Mouse (Mus musculus): ENCODE measurements at regions not wholly inside any gene's neighbourhood (a gene's known extent, or its start where the extent isn't known, plus 50 kb on each side); places are given as distances from the start of the nearest gene placed in this dataset.

DNA sequence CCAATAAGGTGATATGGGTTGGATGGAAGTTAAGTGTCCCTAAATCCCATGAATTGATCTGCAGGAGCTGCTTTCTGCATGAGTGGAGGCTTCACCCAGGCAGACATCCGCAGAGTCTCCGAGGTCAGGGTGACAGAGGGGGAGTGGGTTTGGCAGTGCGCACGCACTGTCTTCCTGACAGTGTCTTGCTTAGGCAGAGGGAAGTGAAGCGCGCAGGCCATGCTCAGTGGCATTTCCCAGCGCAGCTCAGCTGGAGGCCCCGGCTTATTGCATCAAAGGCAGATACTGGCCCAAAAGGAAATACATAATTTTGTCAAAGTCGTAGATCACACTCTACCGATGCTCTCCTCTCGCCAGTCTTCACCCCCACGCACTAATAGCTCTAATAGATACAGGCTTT is 252.7 kb upstream of the Dnajc24 start:
- DNase-seq (ENCODE audit: low spot score in 2 of 2), result no peak

DNA sequence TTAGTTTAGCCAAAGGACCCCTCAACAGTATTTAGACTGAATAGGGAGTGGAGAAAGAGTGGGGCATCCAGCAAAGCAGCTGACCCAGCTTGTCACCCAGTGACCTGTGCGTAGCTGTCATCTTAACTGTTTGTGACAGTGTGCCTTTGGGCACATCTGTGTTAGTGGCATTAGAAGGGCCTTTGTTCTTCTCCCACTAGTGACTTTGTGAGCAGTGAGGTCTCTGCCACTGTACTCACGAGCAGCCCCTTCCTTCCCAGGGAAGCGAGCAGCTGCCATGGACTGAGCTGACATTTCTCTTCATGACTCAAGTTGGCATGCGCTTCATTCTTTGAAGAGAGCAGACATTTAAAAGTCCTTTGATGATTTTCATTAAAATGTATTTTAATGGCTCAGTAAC is 231.0 kb upstream of the Dnajc24 start:
- DNase-seq (ENCODE audit: low spot score in 2 of 2), result no peak

DNA sequence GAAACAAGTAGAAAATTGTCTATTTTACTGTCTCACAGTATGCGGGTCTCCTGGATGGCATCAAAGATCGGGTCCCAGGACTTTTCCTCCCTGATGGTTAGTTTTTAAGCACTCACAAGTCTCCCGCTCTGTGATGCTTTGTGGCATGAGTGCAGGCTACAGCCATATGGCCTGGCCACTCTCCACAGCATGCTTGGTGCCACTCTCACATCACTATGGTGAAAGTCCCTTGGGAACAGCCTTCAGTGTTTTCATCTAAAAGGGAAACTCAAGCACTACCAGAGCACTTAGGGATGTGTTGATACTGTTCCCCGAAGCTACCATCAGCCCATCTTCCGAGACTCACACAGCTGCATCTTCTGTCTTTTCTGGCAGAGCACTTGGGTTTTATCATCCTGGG is 227.8 kb upstream of the Dnajc24 start:
- DNase-seq (ENCODE audit: low spot score in 2 of 2), result no peak

DNA sequence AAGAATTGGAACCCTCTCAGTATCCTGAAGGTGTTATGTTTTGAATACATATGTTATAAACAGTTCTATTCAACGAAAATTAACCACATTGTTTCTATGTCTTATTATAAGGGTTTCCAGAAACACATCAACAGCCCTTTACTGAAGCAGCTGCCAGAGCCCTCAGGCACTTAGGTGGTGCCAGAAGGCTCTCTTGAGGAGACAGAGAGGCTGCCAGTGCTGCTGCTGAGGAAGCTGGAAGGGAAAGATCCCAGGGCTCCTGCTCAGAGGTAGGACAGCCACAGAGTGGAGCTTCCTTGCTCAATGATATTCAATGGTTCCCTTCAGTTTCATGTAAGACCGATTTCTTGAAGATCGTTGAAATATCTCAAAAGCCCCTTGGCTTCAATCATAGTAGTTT is 226.7 kb upstream of the Dnajc24 start:
- no peak for DNase-seq (ENCODE audit: low spot score in 2 of 2)

DNA sequence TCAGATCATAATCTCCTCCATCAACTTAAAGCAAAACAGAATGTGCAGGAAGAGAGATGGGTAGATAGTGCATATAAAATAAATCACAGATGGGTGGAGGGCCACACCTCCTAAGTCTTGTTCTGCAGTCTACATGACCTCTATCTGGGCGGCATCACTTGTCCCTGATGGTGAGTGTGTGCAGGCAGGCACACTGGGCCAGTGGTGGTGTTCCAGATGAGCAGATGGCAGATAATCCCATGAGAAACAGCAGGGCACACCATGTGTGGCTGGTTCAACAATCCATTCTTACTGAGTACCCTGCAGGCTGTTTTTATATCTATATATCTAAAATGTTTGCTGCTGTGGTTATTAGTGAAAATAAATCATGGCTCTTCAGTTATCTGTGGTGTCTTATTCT is 224.9 kb upstream of the Dnajc24 start:
- no peak for DNase-seq (ENCODE audit: low spot score in 2 of 2)

DNA sequence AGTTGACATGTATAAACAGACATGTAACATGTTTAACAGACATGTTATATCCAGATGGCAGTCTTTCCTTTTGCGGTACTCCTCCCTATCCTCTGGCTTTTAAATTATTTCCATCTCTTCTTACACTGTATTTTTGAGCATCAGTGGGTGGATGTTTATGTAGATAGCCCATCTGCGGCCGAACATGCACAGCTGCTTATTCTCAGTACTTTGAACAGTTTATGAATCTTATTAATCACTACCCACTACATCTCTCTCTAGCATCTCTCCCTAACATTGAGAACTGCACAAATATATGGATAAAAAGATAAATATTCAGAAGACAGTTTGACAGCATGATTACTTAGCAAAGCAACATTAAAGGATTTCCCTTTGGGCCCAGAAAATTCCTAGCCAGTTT is 212.8 kb upstream of the Dnajc24 start:
- peak in 1 of 2 experiments; percentile 10 for DNase-seq (ENCODE audit: low spot score in 2 of 2)

DNA sequence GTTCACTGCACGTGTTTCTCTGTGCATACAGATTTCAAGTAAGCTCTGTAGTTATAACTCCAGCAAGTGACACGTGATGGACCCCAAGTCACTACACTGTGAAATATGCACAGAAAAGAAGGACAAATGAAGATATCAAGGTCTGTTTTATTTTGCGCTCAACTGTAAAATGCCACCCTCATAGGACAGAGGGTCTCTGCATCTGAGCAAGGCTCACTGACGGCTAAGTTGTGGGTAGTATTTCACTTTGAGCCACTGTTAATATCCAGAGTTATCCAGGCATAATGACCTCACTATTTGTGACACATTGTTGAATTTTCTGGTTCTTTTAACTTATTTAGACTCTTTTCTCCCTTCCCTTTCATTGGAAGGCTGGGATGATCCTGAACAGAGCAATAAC is 210.4 kb upstream of the Dnajc24 start:
- DNase-seq (ENCODE audit: low spot score in 2 of 2), result no peak

DNA sequence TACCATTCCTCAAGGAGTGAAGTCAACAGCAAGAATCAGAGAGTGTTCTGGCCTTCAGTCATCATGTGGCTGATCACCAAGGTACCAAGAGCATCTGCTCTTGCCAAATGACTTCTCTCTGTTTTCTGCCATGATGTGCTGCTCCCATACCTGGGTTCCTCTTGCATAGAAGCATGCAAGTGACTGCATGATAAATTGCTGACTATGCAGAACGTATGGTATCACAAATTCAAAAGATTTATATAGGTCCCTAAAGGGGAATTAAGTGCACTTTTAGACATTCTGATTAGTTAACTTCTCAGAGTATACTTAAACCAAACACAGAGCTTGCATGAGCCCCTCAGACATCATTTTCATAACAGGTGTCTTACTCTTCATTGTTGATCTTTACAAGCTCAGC is 207.4 kb upstream of the Dnajc24 start:
- DNase-seq (ENCODE audit: low spot score in 2 of 2), result no peak

DNA sequence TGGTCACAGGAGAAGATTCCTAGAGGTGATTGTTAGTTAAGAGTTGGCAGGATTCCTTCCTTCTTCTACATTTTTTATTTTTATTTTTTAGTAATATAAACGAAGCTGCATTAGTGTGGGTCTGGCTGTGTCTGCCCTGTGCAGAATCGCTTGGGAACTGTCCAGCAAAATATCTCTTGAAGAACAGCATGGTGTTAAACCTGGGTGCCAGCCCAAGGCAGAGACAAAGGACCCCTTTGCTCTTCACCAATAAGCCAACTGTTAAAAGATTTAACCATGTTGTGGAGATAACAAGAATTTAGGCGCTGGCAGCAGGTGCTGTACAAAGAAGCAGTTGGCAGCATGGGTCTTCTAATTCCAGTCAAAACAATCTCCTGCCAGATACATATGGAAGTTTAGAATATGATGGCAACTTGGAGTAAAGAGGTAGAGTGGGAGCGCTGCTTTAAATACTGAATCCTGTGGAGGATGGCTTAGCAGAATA is 205.5 kb upstream of the Dnajc24 start:
- DNase-seq (ENCODE audit: low spot score in 2 of 2), result no peak

DNA sequence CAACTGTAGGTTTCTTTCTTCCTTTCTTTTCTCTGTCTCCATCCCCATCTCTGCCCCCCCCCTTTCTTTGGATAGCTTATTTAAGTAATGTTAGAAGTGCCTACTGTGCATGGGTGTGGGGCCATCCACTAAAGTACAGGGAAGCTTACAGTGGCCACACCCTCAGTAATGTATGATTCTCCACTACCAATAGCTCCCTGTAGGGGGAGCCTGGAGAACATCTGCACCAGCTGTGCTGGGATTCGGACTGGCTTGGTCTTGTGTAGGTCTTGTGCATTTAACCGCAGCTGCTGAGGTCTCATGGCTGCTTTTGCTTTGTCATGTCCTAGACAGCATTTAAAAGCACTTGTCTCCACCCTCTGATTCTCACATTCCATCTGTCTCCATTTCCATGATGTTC is 196.8 kb upstream of the Dnajc24 start:
- DNase-seq (ENCODE audit: low spot score in 2 of 2), result no peak

DNA sequence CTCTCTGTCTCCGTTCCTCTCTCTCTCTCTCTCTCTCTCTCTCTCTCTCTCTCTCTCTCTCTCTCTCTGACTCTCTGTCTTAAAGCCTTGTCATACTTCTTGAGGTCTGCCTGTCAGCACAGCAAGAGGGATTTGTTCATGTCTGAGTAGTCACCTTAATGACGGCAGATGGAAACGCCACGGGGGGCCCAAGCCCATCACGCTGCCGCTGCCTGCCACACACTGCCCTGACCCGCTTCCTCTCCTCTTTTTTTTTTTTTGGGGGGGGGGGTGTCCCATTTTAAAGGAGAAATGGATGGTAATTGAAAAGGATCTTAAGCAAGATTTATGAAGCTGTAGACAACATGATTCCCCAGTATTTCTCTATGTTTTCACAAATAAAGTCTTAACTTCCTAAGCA is 191.8 kb upstream of the Dnajc24 start:
- DNase-seq (ENCODE audit: low spot score in 2 of 2), result no peak

DNA sequence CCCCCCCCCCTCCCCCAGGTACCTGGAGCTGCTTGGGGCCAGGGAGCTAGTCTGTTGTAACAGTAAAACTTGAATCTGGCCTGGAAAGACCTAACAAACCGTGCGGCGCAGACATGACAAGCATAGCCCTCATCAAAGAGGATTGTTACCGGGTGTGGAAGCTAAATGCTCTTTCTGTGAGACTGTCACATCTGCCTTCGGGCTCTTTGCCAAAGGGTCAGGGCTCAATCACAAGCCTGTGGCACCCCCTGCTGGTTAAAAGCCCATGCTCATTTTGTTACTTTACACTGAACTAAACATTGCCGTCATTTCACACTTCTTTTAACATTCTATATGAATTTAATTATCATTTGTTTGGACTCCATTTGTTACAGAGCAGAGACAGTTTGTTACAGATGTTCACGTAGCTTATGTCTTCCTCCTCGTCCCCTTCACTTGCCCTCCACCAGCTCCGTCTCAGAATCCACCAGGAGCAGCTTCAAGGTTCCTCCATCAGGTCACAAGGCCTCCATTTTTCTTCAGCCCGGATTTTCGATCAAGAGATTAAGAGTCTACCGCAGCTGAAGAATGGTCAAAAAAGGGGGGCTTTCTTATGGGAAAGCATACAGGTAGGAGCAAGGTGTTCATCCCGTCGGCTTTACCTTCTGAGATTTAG is 191.1 kb upstream of the Dnajc24 start:
- peak; percentile 67 to 69 for DNase-seq (ENCODE audit: low spot score in 2 of 2)

DNA sequence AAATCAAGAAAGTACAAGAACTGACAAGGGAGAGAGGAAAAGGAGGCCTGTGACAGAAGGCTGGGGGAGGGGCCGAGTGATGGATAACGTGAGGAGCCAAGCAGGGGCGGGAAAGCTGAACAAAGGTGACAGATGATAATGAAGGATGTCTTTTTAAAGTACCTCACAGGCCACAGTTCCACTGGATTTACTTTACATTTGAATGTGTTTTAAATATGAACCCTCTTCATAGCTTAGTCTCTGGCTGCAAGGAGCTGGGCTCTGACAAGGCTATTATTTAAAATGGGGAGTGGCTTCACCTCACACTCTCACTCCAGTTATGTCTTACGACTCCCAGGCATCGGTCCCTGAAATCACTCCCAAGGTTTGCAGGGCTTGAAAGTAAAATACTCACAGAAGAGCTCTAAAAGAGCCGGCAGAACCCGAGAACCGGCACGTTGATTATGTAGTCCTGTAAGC is 190.6 kb upstream of the Dnajc24 start:
- no peak for DNase-seq (ENCODE audit: low spot score in 2 of 2)

DNA sequence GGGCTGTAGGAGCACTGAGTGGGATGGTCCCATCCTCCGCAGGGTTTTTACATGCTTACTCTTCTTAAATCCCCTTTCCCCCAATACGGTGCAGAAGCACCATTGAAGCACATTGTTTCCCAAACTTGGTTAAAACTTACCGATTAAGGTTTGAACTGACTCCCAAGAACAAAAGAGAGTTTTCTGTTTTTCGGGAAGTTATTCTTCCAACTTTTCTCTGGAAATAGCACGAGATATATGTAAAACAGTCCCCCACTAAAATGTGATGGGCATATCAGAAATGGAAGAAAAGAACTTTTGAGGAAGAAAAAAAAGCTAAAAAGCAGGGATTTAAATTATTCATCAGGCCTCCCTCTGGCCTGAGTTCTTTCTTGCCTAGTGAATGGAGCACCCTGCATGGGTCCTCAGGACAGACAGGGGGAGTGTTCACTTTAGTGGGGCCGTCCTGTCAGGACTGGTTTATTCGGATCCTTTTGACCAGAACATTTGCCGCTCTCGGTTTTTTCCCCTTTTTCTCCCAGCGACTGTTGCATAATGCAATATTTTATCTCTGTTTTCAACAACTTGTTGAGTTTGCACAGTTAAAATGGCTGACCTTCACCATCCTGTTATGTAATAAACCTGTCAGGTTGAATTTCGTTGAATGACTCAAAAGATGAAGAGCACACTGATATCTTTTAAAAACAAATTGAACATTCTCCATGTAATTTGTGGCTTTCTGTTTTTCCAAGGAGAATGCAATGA is 187.4 kb upstream of the Dnajc24 start:
- DNase-seq (ENCODE audit: low spot score in 2 of 2), result no peak

DNA sequence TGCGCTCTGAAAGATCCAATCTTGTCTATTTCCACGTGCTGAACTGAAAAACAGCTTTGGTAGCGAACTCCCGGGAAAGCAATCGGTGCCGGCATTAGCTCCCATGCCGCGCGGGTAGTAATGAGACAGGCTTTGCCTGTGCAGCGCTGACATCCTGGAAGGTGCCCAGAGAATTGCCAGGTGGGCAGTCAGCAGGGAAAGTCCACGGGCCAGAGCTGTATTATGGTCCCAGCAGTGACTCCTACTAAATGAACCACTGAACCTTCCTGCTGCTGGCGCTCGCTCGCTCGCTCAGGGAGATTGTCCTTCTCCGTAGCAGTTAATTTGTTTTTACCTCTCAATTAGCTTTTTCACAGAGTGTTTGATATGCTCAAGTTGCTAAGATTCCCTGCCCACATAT is 180.3 kb upstream of the Dnajc24 start:
- DNase-seq (ENCODE audit: low spot score in 2 of 2), result no peak

DNA sequence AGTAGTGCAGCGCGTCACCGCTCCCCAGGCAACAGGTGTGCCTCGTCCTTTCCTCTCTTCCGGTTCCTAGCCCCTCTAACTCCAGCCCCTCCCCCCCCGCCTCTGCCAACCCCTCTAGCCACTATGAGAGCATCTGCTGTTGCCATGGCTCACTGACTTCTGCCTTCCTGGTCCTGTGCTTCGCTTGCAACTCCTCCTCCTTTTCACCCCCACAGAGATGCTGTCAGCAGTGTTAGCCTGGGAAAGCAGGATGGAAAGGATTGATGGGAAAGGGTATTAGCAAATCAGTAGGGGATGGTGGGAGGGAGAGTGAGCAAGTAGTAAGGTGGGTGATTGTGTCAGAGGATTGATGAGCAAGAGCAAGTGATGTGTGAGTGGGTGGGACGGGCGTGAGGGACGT is 178.7 kb upstream of the Dnajc24 start:
- DNase-seq (ENCODE audit: low spot score in 2 of 2), result no peak

DNA sequence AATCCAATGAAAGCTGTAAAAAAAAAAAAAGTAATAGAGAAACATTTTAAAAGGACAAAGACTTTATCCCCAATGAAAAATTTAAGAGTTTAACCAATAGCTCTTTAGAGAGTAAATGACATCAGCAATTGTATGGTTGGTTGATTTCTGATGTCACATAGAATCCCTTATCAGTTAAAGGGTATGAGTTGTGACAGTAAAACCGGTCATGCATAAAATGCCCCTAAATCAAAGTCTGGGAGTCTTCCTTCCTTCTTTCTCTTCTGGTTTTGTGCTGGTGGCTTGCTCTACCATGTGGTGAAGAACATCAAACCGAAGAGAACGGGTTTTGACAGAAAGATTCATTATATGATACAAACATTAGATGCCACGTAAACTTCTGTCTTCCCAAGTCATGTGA is 159.3 kb upstream of the Dnajc24 start:
- no peak for DNase-seq (ENCODE audit: low spot score in 2 of 2)

DNA sequence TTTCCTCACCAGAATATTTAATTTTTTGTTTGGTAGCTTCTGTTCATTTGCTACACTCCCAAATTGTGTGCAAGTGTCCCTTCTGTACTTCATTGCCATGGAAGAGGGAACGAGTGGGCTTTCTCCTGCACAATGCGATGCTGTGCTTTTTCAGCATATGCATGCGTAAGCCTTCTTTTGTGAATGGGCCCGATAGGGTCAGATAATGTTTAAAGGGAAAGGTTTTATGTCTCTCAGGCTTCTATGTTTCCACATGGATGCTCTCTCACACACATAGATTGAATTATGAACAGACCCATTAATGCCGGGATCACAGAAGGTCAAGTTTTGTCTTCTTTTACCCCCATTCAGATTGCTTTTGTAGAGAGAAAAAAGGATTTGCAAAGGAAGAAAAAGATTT is 158.5 kb upstream of the Dnajc24 start:
- no peak for DNase-seq (ENCODE audit: low spot score in 2 of 2)

DNA sequence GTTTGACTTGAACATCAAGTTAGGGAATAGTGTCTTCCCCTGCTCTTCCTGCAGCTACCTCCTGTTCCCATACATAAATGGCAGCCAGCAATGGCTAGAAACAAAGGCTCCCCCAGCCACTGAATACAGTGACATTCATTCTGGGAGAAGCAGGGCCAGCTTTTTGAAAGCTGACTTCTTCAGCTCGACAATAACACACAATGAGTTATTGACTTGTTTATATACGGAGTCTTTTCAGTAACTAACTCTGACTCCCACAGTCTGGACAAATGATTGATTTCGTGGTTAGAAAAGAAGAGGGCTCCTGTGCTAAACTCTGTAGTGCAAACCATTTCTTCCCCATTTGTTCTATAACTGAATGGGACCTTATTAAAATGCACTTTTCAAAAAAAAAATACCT is 146.4 kb upstream of the Dnajc24 start:
- DNase-seq (ENCODE audit: low spot score in 2 of 2), result no peak

DNA sequence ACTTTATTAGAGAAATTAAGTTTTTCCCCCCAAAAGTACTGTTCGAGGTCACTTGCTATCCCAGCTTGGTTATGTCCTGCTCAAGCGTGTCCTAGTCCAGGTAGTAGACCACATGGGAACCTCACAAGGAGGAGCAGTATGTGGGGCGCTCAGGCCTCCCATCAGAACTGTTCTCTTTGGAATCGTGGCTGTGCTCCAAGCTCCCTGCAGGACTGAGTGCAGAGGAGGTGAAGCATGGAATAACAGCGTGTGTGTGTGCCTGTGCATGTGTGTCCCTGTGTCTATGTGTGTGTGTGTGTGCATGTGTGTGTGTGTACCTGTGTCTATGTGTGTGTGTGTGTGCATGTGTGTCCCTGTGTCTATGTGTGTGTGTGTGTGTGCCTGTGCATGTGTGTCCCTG is 137.6 kb upstream of the Dnajc24 start:
- DNase-seq (ENCODE audit: low spot score in 2 of 2), result no peak

DNA sequence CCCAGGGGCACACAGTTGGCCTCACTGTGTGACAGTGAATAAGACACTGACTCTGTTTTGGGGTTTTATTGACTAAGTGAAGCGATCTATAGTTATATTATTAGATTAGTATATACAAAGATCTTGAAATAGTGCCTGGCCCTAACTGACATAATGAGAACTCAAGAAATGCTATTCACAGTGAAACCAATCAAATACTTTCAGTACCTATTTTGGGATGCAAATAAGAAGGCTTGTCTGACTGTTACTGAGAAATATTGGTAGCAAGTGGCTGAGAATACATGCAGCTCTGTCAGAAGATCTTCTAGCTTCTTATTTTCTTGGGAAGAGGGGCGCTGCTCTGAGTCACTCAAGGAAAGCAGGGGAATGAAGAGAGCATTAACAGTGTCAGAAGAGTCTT is 97.7 kb upstream of the Dnajc24 start:
- DNase-seq (ENCODE audit: low spot score in 2 of 2), result no peak

DNA sequence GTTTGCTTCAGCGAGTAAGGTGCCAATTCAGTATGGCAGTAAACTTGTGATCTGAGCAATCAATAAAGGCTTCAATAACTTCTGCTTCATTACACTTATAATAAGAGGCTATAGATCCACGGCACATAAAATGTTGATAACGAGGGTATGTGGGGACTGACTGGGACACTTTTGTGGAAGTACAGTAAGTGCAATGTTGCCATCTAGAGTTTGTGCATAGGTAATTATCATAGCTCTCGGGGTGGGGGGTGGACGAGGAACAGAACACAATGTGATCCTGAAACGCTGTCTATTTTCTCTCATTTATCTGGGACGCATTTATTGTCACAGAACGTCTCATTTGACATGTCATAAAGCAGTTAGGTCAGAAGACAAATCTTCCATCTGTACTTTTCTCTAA is 82.8 kb upstream of the Dnajc24 start:
- DNase-seq (ENCODE audit: low spot score in 2 of 2), result no peak

Measured in left cerebral cortex, adult 18-20 months (tissue).